Mouse (Mus musculus) forebrain, embryonic 14.5 days (tissue): ENCODE results near the gene Arhgap17. TPM values are rescaled to one million over a fixed set of nuclear protein-coding genes. Genes with fewer than 3 reads are reported as not detected.

ENCODE experiments used
- ATAC-seq: fragments of 200-750 bp; cut with Nextera tagmentation; 2 replicates; pipeline ENCODE4 v1.8.0; 2017; ENCODE audit warnings: mild to moderate bottlenecking, moderate library complexity
- DNase-seq: peaks from one replicate; pipeline ENCODE4 v3.0.0-alpha.2; 2015; ENCODE audit warnings: low spot score
- H3K27ac ChIP-seq: fragments of 300-500 bp; sonication (generic); 2 replicates; pipeline ENCODE4 v1.5.1; 2014; ENCODE audit warnings: low read depth, mild to moderate bottlenecking, control low read depth, low read length, moderate library complexity
- H3K27me3 ChIP-seq: fragments of 300-500 bp; sonication (generic); replicated peaks from 2 replicates; pipeline ENCODE4 v1.6.1; 2014; ENCODE audit warnings: low read length, control low read depth, mixed read lengths; ENCODE audit not compliant: control insufficient read depth, insufficient read depth
- H3K36me3 ChIP-seq: fragments of 300-500 bp; sonication (generic); 2 replicates; pipeline ENCODE4 v1.6.1; 2014; ENCODE audit warnings: low read length, control low read depth; ENCODE audit not compliant: control insufficient read depth, insufficient read depth
- H3K4me1 ChIP-seq: fragments of 300-500 bp; sonication (generic); 2 replicates; pipeline ENCODE4 v1.6.1; 2014; ENCODE audit warnings: antibody characterized with exemption, low read length, control low read depth; ENCODE audit not compliant: control insufficient read depth, insufficient read depth
- H3K4me2 ChIP-seq: fragments of 300-500 bp; sonication (generic); 2 replicates; pipeline ENCODE4 v1.6.1; 2014; ENCODE audit warnings: mild to moderate bottlenecking, control low read depth, low read length
- H3K4me3 ChIP-seq: fragments of 300-500 bp; sonication (generic); 2 replicates; pipeline ENCODE4 v1.5.1; 2014; ENCODE audit warnings: low read depth, low read length, control low read depth
- H3K9ac ChIP-seq: fragments of 300-500 bp; sonication (generic); 2 replicates; pipeline ENCODE4 v1.6.1; 2014; ENCODE audit warnings: mild to moderate bottlenecking, low read length, control low read depth, moderate library complexity
- H3K9me3 ChIP-seq: fragments of 300-500 bp; sonication (generic); replicated peaks from 2 replicates; pipeline ENCODE4 v1.6.1; 2016; ENCODE audit warnings: low read length, control low read depth, mixed read lengths; ENCODE audit not compliant: control insufficient read depth
- WGBS: fragments of 180-500 bp; shearing (Covaris S2); extraction: QIAGEN DNeasy Blood & Tissue Kit; methylation state at CpG from one replicate; pipeline ENCODE4 v1.1.7; 2014; 5-methylcytosine and 5-hydroxymethylcytosine counted together
- polyA plus RNA-seq: library from polyadenylated mRNA; unstranded; fragments of >200 nt; fragmentation: Nextera tagmentation; extraction: Ambion mirVana; gene quantifications from 2 replicates; pipeline ENCODE4 v1.2.1, GENCODE M21; 2014

Arhgap17 gene
- polyA plus RNA-seq, 1 experiment from 2014 or later: 8.5 TPM

DNA sequence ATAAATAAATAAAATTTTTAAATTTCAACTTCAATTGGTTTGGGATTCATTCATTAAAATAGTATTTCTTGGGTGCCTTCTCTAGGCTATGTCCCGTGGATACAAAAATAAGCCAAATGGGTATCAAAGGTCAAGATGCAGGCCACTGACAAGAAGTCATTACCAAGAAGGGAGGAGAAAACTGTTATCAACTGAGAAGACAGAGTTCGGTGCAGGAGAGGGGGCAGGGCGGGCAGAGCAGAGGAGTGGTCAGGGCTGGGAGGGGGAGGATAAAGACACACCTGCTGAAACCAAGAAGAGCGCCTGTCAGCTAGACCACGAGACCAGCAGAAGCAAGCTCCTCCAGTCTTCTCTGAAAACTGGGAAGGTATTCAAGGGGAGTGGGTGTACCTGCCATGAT is 15.8 kb downstream of the Arhgap17 start:
- Histone ChIP-seq H3K27me3 (no peaks in the 10 kb centered on the region), H3K27ac (no peak overlapping the region), H3K4me3 (no peak overlapping the region), H3K9me3 (no peaks in the 10 kb centered on the region), H3K4me2 (no peak overlapping the region), H3K4me1 (no peaks in the 10 kb centered on the region), H3K36me3 (no peaks in the 10 kb centered on the region), H3K9ac (no peak overlapping the region)
- DNase-seq: no peak
- 83% methylated on average over 5 of the region's 5 CpGs for WGBS
- ATAC-seq: no peak

DNA sequence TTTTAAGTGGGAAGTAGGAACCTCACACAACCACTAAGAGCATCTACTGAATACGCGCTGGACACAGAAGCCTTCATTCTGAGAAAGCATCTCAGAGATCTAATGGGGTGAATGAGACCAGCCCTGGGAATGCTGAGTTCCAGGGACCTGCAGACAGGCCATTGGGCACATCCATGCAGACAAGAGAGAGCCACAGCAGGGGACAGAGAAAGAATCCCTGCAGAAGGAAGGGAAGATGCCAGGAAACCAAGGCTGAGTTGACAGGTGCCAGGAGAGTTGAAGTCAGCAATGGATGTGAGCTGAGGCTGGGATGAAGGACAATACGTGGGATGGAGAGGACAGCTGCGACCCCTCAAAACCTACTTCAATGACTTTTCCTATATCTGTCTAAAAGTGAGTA is 16.6 kb downstream of the Arhgap17 start:
- Histone ChIP-seq H3K27me3 (no peaks in the 10 kb centered on the region), H3K9ac (no peak overlapping the region), H3K4me1 (no peaks in the 10 kb centered on the region), H3K36me3 (no peaks in the 10 kb centered on the region), H3K4me3 (no peak overlapping the region), H3K4me2 (no peak overlapping the region), H3K9me3 (no peaks in the 10 kb centered on the region), H3K27ac (no peak overlapping the region)
- ATAC-seq: no peak
- DNase-seq: no peak
- WGBS: 96% methylated on average over 4 of the region's 4 CpGs

DNA sequence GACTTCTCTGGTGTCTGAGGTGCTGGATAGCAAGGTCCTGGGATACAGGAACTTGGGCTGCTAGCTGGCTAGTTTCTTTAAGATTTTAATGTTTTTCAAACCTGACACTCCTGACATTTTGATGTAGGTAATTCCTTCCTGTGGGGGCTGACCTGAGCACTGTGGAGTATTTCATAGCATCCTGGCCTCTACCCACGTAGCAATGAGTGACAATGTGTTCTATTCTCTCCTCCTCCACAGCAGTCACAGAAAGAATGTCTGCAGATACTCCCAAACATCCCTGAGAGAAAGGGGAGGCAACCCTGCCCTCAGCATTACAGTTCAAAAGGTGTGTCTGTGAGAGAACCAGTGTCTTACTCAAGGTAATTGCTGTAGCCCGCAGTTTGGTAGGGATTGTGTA is 19.5 kb downstream of the Arhgap17 start:
- no peak overlapping the region for H3K27ac ChIP-seq
- H3K36me3 ChIP-seq: no peaks in the 10 kb centered on the region
- no peak overlapping the region for H3K4me3 ChIP-seq
- no peak overlapping the region for H3K4me2 ChIP-seq
- ATAC-seq (no peak), DNase-seq (no peak)
- H3K27me3 ChIP-seq: no peaks in the 10 kb centered on the region
- no peak overlapping the region for H3K9ac ChIP-seq
- no peaks in the 10 kb centered on the region for H3K4me1 ChIP-seq
- WGBS: 72% methylated on average over 2 of the region's 2 CpGs
- no peaks in the 10 kb centered on the region for H3K9me3 ChIP-seq

DNA sequence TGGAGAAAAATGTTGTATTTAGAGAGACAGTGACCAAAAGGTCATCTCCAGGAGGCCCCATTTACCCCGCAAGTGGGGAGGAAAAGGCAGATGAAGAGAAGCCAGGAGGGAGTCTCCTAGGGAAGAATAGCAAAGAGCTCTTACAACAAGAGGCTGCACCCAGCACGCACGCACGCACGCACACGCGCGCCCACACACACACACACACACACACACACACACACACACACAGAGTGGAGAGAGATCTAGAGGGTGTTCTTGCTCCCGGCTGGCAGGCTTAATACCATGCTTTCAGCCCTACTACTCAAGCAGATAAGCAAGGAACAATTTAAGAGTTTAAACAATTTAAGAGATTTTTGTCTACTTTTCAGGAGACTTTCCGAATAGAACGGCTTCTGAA is 19.9 kb downstream of the Arhgap17 start:
- ATAC-seq (no peak), DNase-seq (no peak)
- H3K4me2 ChIP-seq: no peak overlapping the region
- no peaks in the 10 kb centered on the region for H3K27me3 ChIP-seq
- no peaks in the 10 kb centered on the region for H3K36me3 ChIP-seq
- no peak overlapping the region for H3K9ac ChIP-seq
- no peaks in the 10 kb centered on the region for H3K4me1 ChIP-seq
- H3K27ac ChIP-seq: no peak overlapping the region
- no peak overlapping the region for H3K4me3 ChIP-seq
- WGBS: 81% methylated on average over 11 of the region's 11 CpGs
- H3K9me3 ChIP-seq: no peaks in the 10 kb centered on the region

DNA sequence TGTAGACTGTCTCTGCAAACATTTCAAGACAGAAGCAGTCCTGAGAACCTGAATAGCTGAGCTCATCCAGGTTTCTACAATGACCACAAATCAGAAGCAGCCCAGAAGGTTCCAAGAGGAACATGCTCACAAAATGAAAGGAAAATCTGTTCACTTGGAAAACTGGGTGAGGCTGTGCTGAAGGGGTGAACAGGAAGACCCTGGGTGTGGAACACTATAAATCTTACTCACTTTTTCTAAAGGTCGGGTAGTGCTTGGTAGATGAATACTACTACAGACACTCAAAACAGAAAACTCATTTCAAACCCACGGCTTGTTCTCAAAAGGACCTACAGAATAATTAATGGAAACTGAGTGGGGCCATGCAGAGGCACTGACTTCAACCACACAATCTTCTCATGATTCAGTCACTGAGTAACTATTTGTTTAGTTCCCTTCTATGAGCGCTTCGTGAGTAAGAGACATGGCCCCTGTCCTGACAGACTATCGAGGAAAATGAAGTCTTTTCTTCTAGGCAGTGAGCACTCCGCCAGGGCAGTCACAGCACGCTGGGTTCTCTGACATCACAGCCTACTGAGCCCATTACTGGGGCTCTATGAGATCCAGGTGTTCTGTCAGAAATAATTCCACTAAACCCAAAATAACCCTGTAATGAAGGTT is 23.0 kb downstream of the Arhgap17 start:
- Histone ChIP-seq H3K4me1 (no peaks in the 10 kb centered on the region), H3K36me3 (no peaks in the 10 kb centered on the region), H3K27ac (no peak overlapping the region), H3K4me2 (no peak overlapping the region), H3K4me3 (no peak overlapping the region), H3K27me3 (no peaks in the 10 kb centered on the region), H3K9ac (no peak overlapping the region), H3K9me3 (no peaks in the 10 kb centered on the region)
- ATAC-seq (no peak), DNase-seq (no peak)
- 85% methylated on average over 7 of the region's 7 CpGs for WGBS

DNA sequence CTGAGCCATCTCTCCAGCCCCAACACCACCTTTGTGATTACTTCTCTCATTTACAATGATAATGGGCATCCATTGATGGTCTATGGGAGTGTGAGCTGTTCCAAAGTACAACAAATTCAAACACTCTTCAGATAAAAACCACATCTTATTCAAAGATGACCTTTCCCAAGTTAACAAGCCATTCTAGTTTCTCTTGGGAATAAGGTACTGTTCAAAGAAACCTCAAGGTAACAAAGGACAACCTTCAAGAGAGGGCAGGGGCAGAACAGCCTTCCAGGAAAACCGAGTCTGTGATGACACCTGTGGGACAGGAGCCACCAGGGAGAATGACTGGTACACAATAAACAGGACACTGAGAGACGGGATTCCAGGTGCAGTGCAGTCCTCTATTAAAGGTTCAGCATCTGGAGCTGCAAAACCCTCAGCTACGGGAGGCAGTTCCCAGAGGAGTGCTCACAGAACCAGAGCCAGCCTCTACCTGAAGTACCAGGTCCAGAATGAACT is 24.6 kb downstream of the Arhgap17 start:
- ATAC-seq: no peak
- Histone ChIP-seq H3K9me3 (no peaks in the 10 kb centered on the region), H3K9ac (no peak overlapping the region), H3K4me2 (no peak overlapping the region), H3K4me1 (no peaks in the 10 kb centered on the region), H3K4me3 (no peak overlapping the region), H3K27me3 (no peaks in the 10 kb centered on the region), H3K36me3 (no peaks in the 10 kb centered on the region), H3K27ac (no peak overlapping the region)
- WGBS: 88% methylated on average over 3 of the region's 3 CpGs
- DNase-seq: no peak

DNA sequence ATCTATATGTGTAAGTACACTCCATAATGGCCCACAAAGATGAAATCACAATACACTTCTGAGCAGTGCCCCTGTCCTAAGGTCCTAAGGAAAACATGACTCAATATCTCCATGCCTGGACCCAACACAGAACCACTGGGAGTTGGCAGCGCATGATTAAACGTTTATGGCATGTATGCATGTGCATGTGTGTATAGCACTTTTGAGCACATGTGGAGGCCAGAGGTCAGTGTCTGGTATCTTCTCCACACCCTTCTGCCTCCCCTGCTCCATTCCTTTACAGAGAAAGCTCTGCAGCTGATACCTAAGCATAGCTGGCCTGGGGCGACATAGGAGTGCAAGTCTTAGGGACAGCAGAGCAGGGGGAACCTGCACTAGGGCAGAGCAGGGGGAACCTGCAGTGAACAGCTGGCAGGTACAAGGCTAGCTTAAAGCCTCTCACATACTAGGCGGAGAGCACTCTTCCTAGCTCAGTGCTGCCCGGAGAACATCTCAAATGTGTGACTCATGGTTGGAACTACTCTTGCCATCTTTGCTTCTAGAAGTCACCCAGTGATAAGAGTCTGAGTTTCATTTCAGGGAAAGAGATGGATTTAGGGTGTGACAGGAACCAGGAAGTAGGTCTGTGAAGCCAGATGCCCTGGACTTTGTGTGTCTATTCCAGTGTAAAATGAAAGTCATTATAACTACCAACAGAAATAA is 25.5 kb downstream of the Arhgap17 start:
- no peaks in the 10 kb centered on the region for H3K4me1 ChIP-seq
- DNase-seq (no peak), ATAC-seq (no peak)

DNA sequence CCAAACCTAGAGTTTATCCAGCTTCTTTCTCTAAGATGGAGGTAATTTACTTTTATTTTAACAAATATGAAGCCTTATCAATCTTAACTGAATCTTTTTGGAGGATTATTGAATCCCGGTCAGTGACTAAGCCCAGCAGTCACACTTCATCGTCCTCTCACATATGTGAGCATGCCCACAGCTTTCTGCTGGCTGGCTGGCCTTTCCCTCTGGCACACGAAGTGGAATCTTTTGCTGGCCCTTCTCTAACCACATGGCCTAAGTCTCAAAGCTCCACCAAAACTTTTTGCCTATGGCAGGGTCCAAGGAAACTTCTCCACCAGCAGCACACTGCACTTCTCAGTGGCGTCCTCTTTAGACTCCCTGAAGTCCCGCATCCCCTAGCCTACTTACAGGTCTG is 27.8 kb downstream of the Arhgap17 start:
- Histone ChIP-seq H3K9ac (no peak overlapping the region), H3K9me3 (no peaks in the 10 kb centered on the region), H3K4me1 (no peaks in the 10 kb centered on the region), H3K4me2 (no peak overlapping the region), H3K36me3 (no peaks in the 10 kb centered on the region), H3K4me3 (no peak overlapping the region), H3K27me3 (no peaks in the 10 kb centered on the region), H3K27ac (no peak overlapping the region)
- DNase-seq (no peak), ATAC-seq (no peak)
- 64% methylated on average over 5 of the region's 5 CpGs for WGBS

More for the DNA sequence above, 25.5 kb downstream of the Arhgap17 start:
- Histone ChIP-seq H3K4me3 (no peak overlapping the region), H3K36me3 (no peaks in the 10 kb centered on the region), H3K27ac (no peak overlapping the region), H3K9me3 (no peaks in the 10 kb centered on the region), H3K9ac (no peak overlapping the region), H3K4me2 (no peak overlapping the region), H3K27me3 (no peaks in the 10 kb centered on the region)
- WGBS: 89% methylated on average over 5 of the region's 5 CpGs

DNA sequence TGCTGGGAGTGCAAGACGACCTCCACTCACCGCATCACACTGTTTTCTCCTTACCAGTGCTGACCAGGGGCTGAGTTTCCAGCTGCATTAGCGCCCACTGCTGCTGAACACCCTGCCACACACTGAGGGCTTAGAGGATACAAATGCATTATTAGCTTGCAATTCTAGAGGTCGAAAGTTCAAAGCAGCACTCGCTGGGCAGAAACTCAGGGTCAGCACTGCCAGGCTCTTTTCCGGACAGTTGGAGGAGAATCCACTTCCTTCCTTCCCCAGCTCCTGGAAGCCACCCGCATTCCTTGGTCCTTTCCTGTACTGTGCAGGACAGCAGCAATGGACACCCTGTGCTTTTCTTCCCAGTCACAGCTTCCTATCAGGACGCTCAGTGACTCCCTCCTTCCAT is 31.4 kb downstream of the Arhgap17 start:
- WGBS: 65% methylated on average over 8 of the region's 8 CpGs
- Histone ChIP-seq H3K27me3 (no peaks in the 10 kb centered on the region), H3K4me1 (no peaks in the 10 kb centered on the region), H3K27ac (no peak overlapping the region), H3K9ac (no peak overlapping the region), H3K4me2 (no peak overlapping the region), H3K36me3 (no peaks in the 10 kb centered on the region), H3K9me3 (no peaks in the 10 kb centered on the region), H3K4me3 (no peak overlapping the region)
- ATAC-seq (no peak), DNase-seq (no peak)
